Mouse (Mus musculus): ENCODE data around the gene Hexim2.

Hexim2 gene

GRCm38 (mm10) chr11:103174411-103174832 is 42.2 kb downstream of the Hexim2 start:
- peak; percentile 57 to 64 for DNase-seq

- peak; percentile 37 to 50 for DNase-seq
Measured at GRCm38 (mm10) chr11:103174891-103175391, 42.7 kb downstream of the Hexim2 start.

- DNase-seq, result no peak
Measured at GRCm38 (mm10) chr11:103175688-103176442, 43.6 kb downstream of the Hexim2 start.

GRCm38 (mm10) chr11:103176510-103176909 is 44.3 kb downstream of the Hexim2 start:
- DNase-seq, result no peak

GRCm38 (mm10) chr11:103177216-103177615 is 45.0 kb downstream of the Hexim2 start:
- DNase-seq, result no peak

- DNase-seq, result no peak
Measured at GRCm38 (mm10) chr11:103177815-103178485, 45.7 kb downstream of the Hexim2 start.

- no peak for DNase-seq
Measured at GRCm38 (mm10) chr11:103178748-103179147, 46.5 kb downstream of the Hexim2 start.

GRCm38 (mm10) chr11:103180426-103180825 is 48.2 kb downstream of the Hexim2 start:
- peak; percentile 77 to 85 for DNase-seq

GRCm38 (mm10) chr11:103181349-103181748 is 49.1 kb downstream of the Hexim2 start:
- no peak for DNase-seq

GRCm38 (mm10) chr11:103181911-103182310 is 49.7 kb downstream of the Hexim2 start:
- DNase-seq, result peak; percentile 91 to 95

GRCm38 (mm10) chr11:103184891-103185290 is 52.7 kb downstream of the Hexim2 start:
- DNase-seq, result peak in 1 of 2 experiments; percentile 70

Measured in kidney, adult 8-10 months (tissue).